Mouse (Mus musculus): ENCODE data around the gene Coq2.
A peak's percentile ranks its signal among the peaks of the same experiment; 100 is the strongest.

DNA sequence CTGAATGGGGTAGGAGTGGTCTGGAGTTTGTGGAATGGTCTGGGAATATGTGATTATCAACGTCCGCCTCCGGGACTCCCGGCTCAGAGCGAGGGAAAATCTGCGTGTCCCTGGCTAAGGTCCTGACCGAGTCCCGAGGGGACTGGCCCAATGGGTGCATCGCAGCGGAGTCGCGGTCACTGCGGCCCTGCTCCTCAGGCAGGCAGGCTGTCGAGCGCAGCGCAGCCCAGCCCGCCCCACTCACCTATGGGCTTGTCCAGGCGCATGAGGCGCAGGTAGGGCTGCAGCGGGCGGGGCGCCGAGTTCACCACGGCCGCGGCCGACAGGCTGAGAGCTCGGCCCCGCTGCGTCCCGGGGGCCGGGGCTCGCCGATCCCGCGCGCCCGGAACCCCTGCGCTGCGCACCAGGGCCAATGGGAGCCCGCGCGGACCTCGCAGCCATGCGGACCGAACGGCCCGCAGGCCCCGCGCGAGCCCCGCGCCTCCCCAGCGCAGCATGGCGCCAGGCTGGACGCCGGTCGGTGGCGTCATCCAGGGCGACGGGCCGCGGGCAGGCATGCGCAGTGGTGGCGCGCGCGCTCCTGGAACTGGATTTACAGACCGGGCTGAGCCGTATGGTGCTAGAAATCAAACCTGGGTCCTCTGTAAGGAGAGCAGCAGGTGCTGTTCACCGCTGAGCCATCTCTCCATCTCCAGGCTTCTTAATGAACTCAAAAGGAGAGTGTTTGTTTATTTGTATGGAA, 1.0 kb downstream of the Coq2 start:
- peak; percentile 67; the same call in 1 of the 2 replicates for TF ChIP-seq POLR2A (IDR thresholded peaks at IDR 0.05; ENCODE audit: borderline replicate concordance, control insufficient read depth, low read depth, low read length)
- TF ChIP-seq CTCF (IDR thresholded peaks at IDR 0.05; ENCODE audit: control insufficient read depth, insufficient read depth, low read length): no peak

Data from bone marrow, adult 2 months (tissue).